Mouse (Mus musculus) C2C12 (cell line): Measurements from ENCODE around the gene Ap1s2. TPM values are rescaled to one million over a fixed set of nuclear protein-coding genes. Genes with fewer than 3 reads are reported as not detected.
A peak's percentile ranks its signal among the peaks of the same experiment; 100 is the strongest.

ENCODE experiments used
- H3K27me3 ChIP-seq: one replicate; pipeline ENCODE4 v1.6.1; 2011; ENCODE audit not compliant: control insufficient read depth, insufficient read depth, insufficient read length
- H3K36me3 ChIP-seq: one replicate; pipeline ENCODE4 v1.6.1; 2011; ENCODE audit not compliant: control insufficient read depth, insufficient read depth
- H3K4me3 ChIP-seq: one replicate; pipeline ENCODE4 v1.5.1; 2011; ENCODE audit warnings: mild to moderate bottlenecking, control low read depth; ENCODE audit not compliant: poor library complexity, insufficient read depth, severe bottlenecking
- H3K79me2 ChIP-seq: one replicate; pipeline ENCODE4 v1.6.1; 2011; ENCODE audit not compliant: control insufficient read depth, insufficient read depth
- H3K79me3 ChIP-seq: one replicate; pipeline ENCODE4 v1.6.1; 2011; ENCODE audit warnings: low read depth, control low read depth
- H3ac ChIP-seq: one replicate; pipeline ENCODE3; 2011; ENCODE audit warnings: low read depth; ENCODE audit not compliant: control insufficient read depth, insufficient read length
- CEBPB ChIP-seq: IDR thresholded peaks from one replicate; pipeline ENCODE4 v1.6.1; 2011; ENCODE audit warnings: low read depth, mild to moderate bottlenecking, control low read depth, moderate library complexity
- CTCF ChIP-seq: IDR thresholded peaks from one replicate; pipeline ENCODE4 v1.5.1; 2011; ENCODE audit not compliant: control insufficient read depth, insufficient read depth, insufficient read length
- FOSL1 ChIP-seq: IDR thresholded peaks from one replicate; pipeline ENCODE4 v1.8.0; 2011; ENCODE audit warnings: mild to moderate bottlenecking, low read length; ENCODE audit not compliant: poor library complexity, insufficient read depth, severe bottlenecking
- MAX ChIP-seq: IDR thresholded peaks from one replicate; pipeline ENCODE4 v1.6.1; 2011; ENCODE audit warnings: mild to moderate bottlenecking, control low read depth
- MYOD1 ChIP-seq: IDR thresholded peaks from one replicate; pipeline ENCODE4 v1.6.1; 2011; ENCODE audit warnings: low read depth; ENCODE audit not compliant: control insufficient read depth, insufficient read length
- MYOG ChIP-seq: IDR thresholded peaks from one replicate; pipeline ENCODE4 v1.6.1; 2011; ENCODE audit not compliant: control insufficient read depth, insufficient read length; ENCODE audit errors: extremely low read depth
- USF1 ChIP-seq: IDR thresholded peaks from one replicate; pipeline ENCODE4 v1.6.1; 2011; ENCODE audit warnings: low read depth, mild to moderate bottlenecking, control low read depth, moderate library complexity
- polyA plus RNA-seq: library from polyadenylated mRNA; unstranded; fragments of >200 nt; fragmentation: generic; extraction: Trizol; gene quantifications from one replicate; pipeline ENCODE4 v1.2.1, GENCODE M21; 2012; ENCODE audit warnings: missing spikeins

Ap1s2 gene
- polyA plus RNA-seq, 1 experiment, result 18.1 TPM

GRCm38 (mm10) chrX:163957381-163957780 is 48.6 kb downstream of the Ap1s2 start:
- Histone ChIP-seq H3K79me3 (peaks cover 23% of the 10 kb centered on the region), H3K27me3 (no peaks in the 10 kb centered on the region), H3K36me3 (peaks cover 39% of the 10 kb centered on the region), H3K79me2 (peaks cover 53% of the 10 kb centered on the region), H3ac (peak overlapping the region; percentile 75), H3K4me3 (peak overlapping the region; percentile 63)
- no peak for TF ChIP-seq MYOG
- no peak for TF ChIP-seq MAX
- TF ChIP-seq MYOD1, result no peak
- peak; percentile 57 for TF ChIP-seq USF1

GRCm38 (mm10) chrX:163957803-163958466 is 49.1 kb downstream of the Ap1s2 start:
- TF ChIP-seq USF1, result no peak
- no peak for TF ChIP-seq CEBPB
- no peak for TF ChIP-seq MYOD1
- TF ChIP-seq CTCF, result no peak
- TF ChIP-seq MAX, result no peak
- peaks cover 24% of the 10 kb centered on the region for H3K79me3 ChIP-seq
- H3ac ChIP-seq, result peak overlapping the region; percentile 98
- peaks cover 36% of the 10 kb centered on the region for H3K36me3 ChIP-seq
- no peaks in the 10 kb centered on the region for H3K27me3 ChIP-seq
- H3K4me3 ChIP-seq, result peak overlapping the region; percentile 63
- peaks cover 53% of the 10 kb centered on the region for H3K79me2 ChIP-seq

GRCm38 (mm10) chrX:163958467-163958875 is 49.7 kb downstream of the Ap1s2 start, which contains the start of gene Zrsr2:
TSS of gene Zrsr2 (minus strand) at chrX:163958661.
- H3K36me3 ChIP-seq, result peaks cover 31% of the 10 kb centered on the region
- TF ChIP-seq FOSL1 (no peak), MYOG (no peak), MAX (no peak), MYOD1 (no peak), CTCF (no peak), CEBPB (no peak), USF1 (no peak)
- peaks cover 25% of the 10 kb centered on the region for H3K79me3 ChIP-seq
- peak within 1 kb of the TSS; percentile 98 for H3ac ChIP-seq
- H3K79me2 ChIP-seq, result peaks cover 53% of the 10 kb centered on the region
- H3K27me3 ChIP-seq, result no peaks in the 10 kb centered on the region
- peak within 1 kb of the TSS; percentile 63 for H3K4me3 ChIP-seq

GRCm38 (mm10) chrX:163981092-163981491 is 72.3 kb downstream of the Ap1s2 start:
- H3K79me2 ChIP-seq, result no peaks in the 10 kb centered on the region
- H3K27me3 ChIP-seq, result no peaks in the 10 kb centered on the region
- no peaks in the 10 kb centered on the region for H3K36me3 ChIP-seq
- no peaks in the 10 kb centered on the region for H3K79me3 ChIP-seq
- TF ChIP-seq CEBPB, result no peak
- no peak for TF ChIP-seq USF1
- TF ChIP-seq MYOD1, result no peak
- TF ChIP-seq CTCF, result no peak
- no peak for TF ChIP-seq MAX
- TF ChIP-seq MYOG, result no peak
- no peak for TF ChIP-seq FOSL1
- H3K4me3 ChIP-seq, result no peak overlapping the region
- H3ac ChIP-seq, result no peak overlapping the region

- Histone ChIP-seq H3K27me3 (no peaks in the 10 kb centered on the region), H3K79me3 (no peaks in the 10 kb centered on the region), H3K4me3 (no peak overlapping the region), H3K79me2 (no peaks in the 10 kb centered on the region), H3ac (no peak overlapping the region), H3K36me3 (no peaks in the 10 kb centered on the region)
- no peak for TF ChIP-seq MYOG
- TF ChIP-seq USF1, result no peak
- TF ChIP-seq FOSL1, result no peak
- TF ChIP-seq CTCF, result no peak
- no peak for TF ChIP-seq MAX
- no peak for TF ChIP-seq MYOD1
- no peak for TF ChIP-seq CEBPB
Observed at GRCm38 (mm10) chrX:163981500-163981899, 72.7 kb downstream of the Ap1s2 start.

- H3K79me3 ChIP-seq, result no peaks in the 10 kb centered on the region
- no peak overlapping the region for H3ac ChIP-seq
- no peaks in the 10 kb centered on the region for H3K27me3 ChIP-seq
- H3K36me3 ChIP-seq, result no peaks in the 10 kb centered on the region
- no peaks in the 10 kb centered on the region for H3K79me2 ChIP-seq
- no peak overlapping the region for H3K4me3 ChIP-seq
- TF ChIP-seq CTCF (no peak), MAX (no peak), CEBPB (no peak), MYOG (no peak), MYOD1 (no peak), USF1 (no peak), FOSL1 (no peak)
Observed at GRCm38 (mm10) chrX:163982129-163982528, 73.3 kb downstream of the Ap1s2 start.

Other genes with a start within 250 kb of the Ap1s2 start
- gene Rnf138rt1, start 147.7 kb upstream of the Ap1s2 start, polyA plus RNA-seq, result not detected
- gene Zrsr2, start 49.6 kb downstream of the Ap1s2 start, polyA plus RNA-seq, result 22.2 TPM
- gene Car5b, start 119.0 kb downstream of the Ap1s2 start, polyA plus RNA-seq, result 2.8 TPM
- gene Siah1b, start 167.5 kb downstream of the Ap1s2 start, polyA plus RNA-seq, result 16.3 TPM
- not detected for gene Cltrn, start 179.8 kb downstream of the Ap1s2 start, polyA plus RNA-seq
- 0.02 TPM for gene Ace2, start 230.3 kb downstream of the Ap1s2 start, polyA plus RNA-seq